Mouse (Mus musculus) G1E (cell line): ENCODE data around the gene Hoxb9.

ENCODE experiments used
- CTCF ChIP-seq: IDR thresholded peaks from 2 replicates; pipeline ENCODE4 v1.5.1; 2012; ENCODE audit warnings: low read depth, low read length, inconsistent platforms, mixed read lengths
- GATA2 ChIP-seq: IDR thresholded peaks from 2 replicates; pipeline ENCODE4 v1.6.1; 2012; ENCODE audit warnings: low read depth, low read length, inconsistent platforms, borderline replicate concordance
- TAL1 ChIP-seq: conservative IDR thresholded peaks from 2 replicates; pipeline ENCODE4 v1.6.1; 2012; ENCODE audit warnings: low read depth, low read length, inconsistent platforms, mixed read lengths

DNA sequence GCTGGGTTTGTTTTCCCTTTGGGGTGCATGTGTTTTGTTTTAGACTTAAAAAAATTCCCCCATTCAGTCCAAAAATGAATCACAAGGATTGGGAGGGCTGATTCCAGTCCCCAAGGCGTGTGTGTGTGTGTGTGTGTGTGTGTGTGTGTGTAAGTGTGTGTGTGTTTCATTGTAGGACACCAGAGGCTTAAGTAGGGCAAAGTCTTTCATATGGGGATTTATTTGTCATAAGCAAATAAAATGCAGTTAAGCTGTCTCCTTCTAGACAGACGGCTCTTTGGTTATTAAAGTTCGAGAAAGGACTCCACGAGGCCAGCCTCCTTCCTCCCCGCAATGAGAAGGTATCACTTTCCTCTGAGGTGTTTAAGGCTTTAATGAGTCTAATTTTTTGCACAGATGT, 50.6 kb downstream of the Hoxb9 start:
- no peak for TF ChIP-seq CTCF
- TF ChIP-seq GATA2, result no peak
- TF ChIP-seq TAL1, result no peak
